Mouse (Mus musculus) central nervous system, embryonic 14 days (tissue): ENCODE data around the gene Grin2c. TPM values are rescaled to one million over a fixed set of nuclear protein-coding genes. Genes with fewer than 3 reads are reported as not detected.

ENCODE experiments used
- polyA plus RNA-seq: library from polyadenylated mRNA; depleted of rRNA; stranded (reverse); fragments of >200 nt; gene quantifications from 2 replicates; pipeline ENCODE4 v1.2.3, GENCODE M21; 2012; rRNA removed

Gene Grin2c
- polyA plus RNA-seq: 0.96 and 1.0 TPM in 2 replicates

DNA sequence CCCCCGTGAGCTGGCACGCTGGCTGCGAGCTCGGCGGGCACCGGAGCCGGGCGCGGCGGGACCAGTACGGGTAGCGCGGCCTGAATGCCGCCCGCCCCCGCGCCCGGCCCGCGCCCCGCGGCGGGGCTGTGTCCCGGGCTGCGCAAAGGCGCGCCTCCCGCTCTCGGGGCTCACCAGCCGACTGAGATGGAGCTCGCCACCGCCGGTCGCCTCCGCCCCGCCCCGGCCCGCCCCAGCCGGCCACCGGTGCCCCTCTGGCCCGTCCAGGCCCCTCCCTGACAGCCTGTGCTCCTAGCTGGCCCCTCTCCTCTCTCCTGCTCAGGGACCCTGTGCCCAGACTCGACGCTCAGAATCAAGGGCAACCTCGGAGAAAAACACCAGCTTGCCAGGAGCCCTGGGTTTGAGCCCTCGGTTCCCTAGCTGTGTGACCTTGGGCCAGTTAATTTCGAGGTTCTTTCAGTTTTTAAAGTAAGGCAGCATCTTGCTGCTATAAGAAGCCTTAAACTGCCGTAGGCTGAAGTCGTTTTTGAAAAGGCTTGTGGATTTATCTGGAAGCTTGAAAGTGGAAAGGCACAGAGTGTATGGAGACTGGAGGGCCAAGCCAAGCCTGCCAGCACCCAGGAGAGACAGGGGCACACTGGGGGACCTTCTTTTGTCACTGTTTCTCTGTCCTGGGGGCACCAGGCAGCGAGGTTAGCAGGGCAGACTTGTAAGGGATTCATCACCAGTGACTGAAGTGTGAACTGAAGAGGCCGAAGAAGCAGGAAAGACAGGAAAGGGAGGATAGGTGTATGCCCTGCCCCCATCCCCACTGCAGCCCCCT lies at the start of gene Grin2c:
TSS of gene Grin2c (minus strand) at position 183 of the 823 bp plus-strand sequence.

GRCm38 (mm10) chr11:115306863-115307262 lies 39.8 kb upstream of the Grin2c start, which contains the start of gene Otop2:
Gene Otop2 (plus strand): TSS chr11:115307163.

DNA sequence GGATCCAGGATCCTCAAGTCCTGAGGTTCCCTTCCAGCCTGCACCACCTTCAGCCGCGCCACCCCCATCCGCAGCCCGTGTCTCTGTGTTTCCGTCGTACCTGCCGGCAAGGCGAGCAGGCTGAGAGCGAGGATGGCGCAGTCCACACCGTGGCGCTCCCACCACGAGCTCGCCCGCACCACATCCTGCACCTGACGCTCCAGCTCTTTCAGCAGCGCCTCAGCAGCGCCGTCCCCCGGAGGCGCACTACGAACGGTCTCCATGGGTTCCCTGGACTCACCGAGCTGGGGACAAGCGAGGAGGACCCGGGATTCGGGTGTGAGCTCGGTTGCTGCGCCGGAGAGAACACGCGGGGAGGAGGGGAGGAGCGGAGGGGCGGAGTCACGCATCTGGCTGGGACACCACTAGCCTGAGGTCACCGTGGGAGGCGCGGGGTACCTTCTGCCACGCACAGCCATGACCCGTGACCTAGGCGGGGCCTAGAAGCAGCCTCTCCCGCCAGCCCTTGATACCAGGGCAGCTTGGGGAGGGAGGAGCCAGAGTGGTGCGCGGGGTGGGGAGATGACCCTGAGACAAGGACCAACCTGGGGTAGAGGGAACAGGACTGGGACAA lies 30.3 kb upstream of the Grin2c start, which contains the start of gene Fads6:
TSS of gene Fads6 (minus strand) at position 450 of the 613 bp plus-strand sequence.

DNA sequence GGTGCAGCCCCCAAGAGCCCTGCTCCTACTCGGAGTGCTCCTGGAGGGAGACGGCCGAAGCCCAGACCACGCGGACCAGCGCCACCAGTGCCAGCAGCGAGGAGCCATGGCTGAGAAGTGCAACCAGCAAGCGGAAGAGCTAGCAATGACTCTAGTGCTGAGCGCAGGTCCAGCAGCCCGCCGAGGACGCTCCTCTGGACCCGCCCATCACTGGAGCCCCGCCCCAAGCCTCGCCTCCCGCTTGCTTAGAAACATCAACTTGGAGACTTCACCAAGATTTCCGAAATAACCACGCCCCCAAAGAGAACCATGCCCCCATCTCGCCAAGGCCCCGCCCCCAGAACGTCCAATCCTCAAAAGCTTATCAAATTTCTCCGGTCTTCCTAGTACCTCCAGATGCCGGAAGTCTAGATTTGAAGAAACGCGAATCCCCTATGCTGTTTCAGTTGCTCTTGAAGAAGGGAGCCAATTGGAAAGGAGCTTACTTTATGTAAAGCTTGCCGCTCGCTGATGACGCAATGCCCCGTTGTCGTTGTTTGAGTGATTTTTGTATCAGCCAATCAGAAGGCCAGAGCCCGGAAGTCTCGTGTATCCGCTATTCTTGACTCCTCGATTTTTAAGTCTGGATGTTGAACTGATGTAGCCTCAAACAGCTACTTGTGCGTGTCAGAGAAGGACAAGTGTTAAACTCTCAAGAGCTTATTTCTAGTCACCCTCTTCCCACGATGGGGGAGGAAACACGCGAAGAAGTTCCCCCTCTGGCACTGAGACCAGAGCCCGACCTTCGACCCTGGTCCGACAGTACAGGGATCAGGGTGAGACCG lies 9.9 kb upstream of the Grin2c start, which contains the start of gene Fdxr:
TSS of gene Fdxr (minus strand) at position 271 of the 824 bp plus-strand sequence.

Other genes with a start within 250 kb of the Grin2c start
- gene Cd300ld4, start 240.2 kb downstream of the Grin2c start, polyA plus RNA-seq: 0.11 and 0.38 TPM in 2 replicates
- 0.24 TPM in 1 of 2 replicates, not detected in the other for gene Cd300ld5, start 229.5 kb downstream of the Grin2c start, polyA plus RNA-seq
- 0.24 and 0.53 TPM in 2 replicates for gene Cd300ld3, start 218.8 kb downstream of the Grin2c start, polyA plus RNA-seq
- 0.05 TPM in 1 of 2 replicates, not detected in the other for gene Cd300e, start 205.1 kb downstream of the Grin2c start, polyA plus RNA-seq
- 0.90 and 1.1 TPM in 2 replicates for gene Rab37, start 175.8 kb downstream of the Grin2c start, polyA plus RNA-seq
- 0.43 and 0.98 TPM in 2 replicates for gene Cd300lf, start 133.3 kb downstream of the Grin2c start, polyA plus RNA-seq
- 37.2 and 38.4 TPM in 2 replicates for gene Slc9a3r1, start 103.9 kb downstream of the Grin2c start, polyA plus RNA-seq
- 5.6 and 6.9 TPM in 2 replicates for gene Tmem104, start 79.8 kb downstream of the Grin2c start, polyA plus RNA-seq
- gene Nat9, start 79.4 kb downstream of the Grin2c start, polyA plus RNA-seq: 22.3 and 23.1 TPM in 2 replicates
- 26.5 and 29.2 TPM in 2 replicates for gene Fdxr, start 9.8 kb upstream of the Grin2c start, polyA plus RNA-seq
- 1.8 and 2.4 TPM in 2 replicates for gene Fads6, start 30.4 kb upstream of the Grin2c start, polyA plus RNA-seq
- 0.10 TPM in 2 replicates for gene Otop2, start 39.9 kb upstream of the Grin2c start, polyA plus RNA-seq
- 0.05 TPM in 2 replicates for gene Ush1g, start 54.8 kb upstream of the Grin2c start, polyA plus RNA-seq
- gene Otop3, start 67.5 kb upstream of the Grin2c start, polyA plus RNA-seq: 0.36 and 0.41 TPM in 2 replicates
- gene Hid1, start 100.5 kb upstream of the Grin2c start, polyA plus RNA-seq: 45.1 and 49.4 TPM in 2 replicates
- gene Cdr2l, start 114.7 kb upstream of the Grin2c start, polyA plus RNA-seq: 34.8 and 35.1 TPM in 2 replicates
- 134 and 152 TPM in 2 replicates for gene Mrpl58, start 136.5 kb upstream of the Grin2c start, polyA plus RNA-seq
- 497 and 500 TPM in 2 replicates for gene Atp5h, start 152.7 kb upstream of the Grin2c start, polyA plus RNA-seq
- 51.5 and 51.6 TPM in 2 replicates for gene Kctd2, start 152.9 kb upstream of the Grin2c start, polyA plus RNA-seq
- 0.04 and 0.06 TPM in 2 replicates for gene Trim80, start 173.3 kb upstream of the Grin2c start, polyA plus RNA-seq
- 0.18 TPM in 1 of 2 replicates, not detected in the other for gene Slc16a5, start 195.2 kb upstream of the Grin2c start, polyA plus RNA-seq
- gene Armc7, start 208.4 kb upstream of the Grin2c start, polyA plus RNA-seq: 11.7 and 12.9 TPM in 2 replicates
- 80.7 and 82.5 TPM in 2 replicates for gene Nt5c, start 224.6 kb upstream of the Grin2c start, polyA plus RNA-seq
- 1,013 and 1,226 TPM in 2 replicates for gene Jpt1, start 247.1 kb upstream of the Grin2c start, polyA plus RNA-seq